Mouse (Mus musculus) C2C12 (cell line): ENCODE results near the gene Ajm1.

ENCODE experiments used
- CTCF ChIP-seq: IDR thresholded peaks from one replicate; pipeline ENCODE4 v1.5.1; 2011; ENCODE audit not compliant: control insufficient read depth, insufficient read depth, insufficient read length
- MYOG ChIP-seq: IDR thresholded peaks from one replicate; pipeline ENCODE4 v1.6.1; 2011; ENCODE audit not compliant: control insufficient read depth, insufficient read length; ENCODE audit errors: extremely low read depth

- TF ChIP-seq MYOG, result no peak
- TF ChIP-seq CTCF, result no peak
These were observed 2.6 kb upstream of the Ajm1 start for GRCm38 (mm10) chr2:25584152-25584551.
